Mouse (Mus musculus) spleen, embryonic (tissue): ENCODE data around the gene Tdgf1.

Experiments
- CTCF ChIA-PET: fragments of 350-600 bp; sonication (Branson Sonifier 250); formaldehyde crosslinking; loops from one replicate; lab custom pipeline; 2022; lab: Charles Lee

Gene Tdgf1

GRCm38 (mm10) chr9:110953550-110954461 lies 7.8 kb upstream of the Tdgf1 start:
- CTCF ChIA-PET, result no interaction called here

GRCm38 (mm10) chr9:110952931-110953549 lies 7.1 kb upstream of the Tdgf1 start:
- CTCF ChIA-PET, result no interaction called here

GRCm38 (mm10) chr9:110952398-110952797 lies 6.4 kb upstream of the Tdgf1 start:
- CTCF ChIA-PET, result no interaction called here

GRCm38 (mm10) chr9:110951866-110952265 lies 5.9 kb upstream of the Tdgf1 start:
- CTCF ChIA-PET, result no interaction called here

GRCm38 (mm10) chr9:110951397-110951796 lies 5.4 kb upstream of the Tdgf1 start, which contains the start of gene Lrrc2:
Lrrc2 (plus strand) TSS chr9:110951545.
- CTCF ChIA-PET, result no interaction called here

GRCm38 (mm10) chr9:110950109-110950508 lies 4.2 kb upstream of the Tdgf1 start:
- CTCF ChIA-PET, result no interaction called here

GRCm38 (mm10) chr9:110948813-110949310 lies 2.9 kb upstream of the Tdgf1 start:
- CTCF ChIA-PET, result no interaction called here

- CTCF ChIA-PET, result no interaction called here
Observed at GRCm38 (mm10) chr9:110947900-110948299, 1.9 kb upstream of the Tdgf1 start.

- CTCF ChIA-PET, result no interaction called here
Observed at GRCm38 (mm10) chr9:110947261-110947661, 1.3 kb upstream of the Tdgf1 start.

GRCm38 (mm10) chr9:110946548-110947044 lies 638 bp upstream of the Tdgf1 start:
- CTCF ChIA-PET, result no interaction called here

- CTCF ChIA-PET, result no interaction called here
Observed at GRCm38 (mm10) chr9:110945343-110945742, 615 bp downstream of the Tdgf1 start.

GRCm38 (mm10) chr9:110944265-110944664 lies 1.7 kb downstream of the Tdgf1 start:
- CTCF ChIA-PET, result no interaction called here

GRCm38 (mm10) chr9:110937506-110938490 lies 8.2 kb downstream of the Tdgf1 start:
- CTCF ChIA-PET, result interaction anchor here (0.7 kb wide), 1 partner anchor 212 kb away, joined by 3 read pairs; no protein-coding TSS in a partner anchor

GRCm38 (mm10) chr9:110935941-110936340 lies 10.0 kb downstream of the Tdgf1 start:
- CTCF ChIA-PET, result no interaction called here

GRCm38 (mm10) chr9:110933850-110934437 lies 12.0 kb downstream of the Tdgf1 start:
- CTCF ChIA-PET, result interaction anchor here (1.4 kb wide), 1 partner anchor 11 kb away, joined by 4 read pairs; no protein-coding TSS in a partner anchor

GRCm38 (mm10) chr9:110931573-110931972 lies 14.4 kb downstream of the Tdgf1 start:
- CTCF ChIA-PET, result no interaction called here

GRCm38 (mm10) chr9:110922759-110923158 lies 23.2 kb downstream of the Tdgf1 start:
- CTCF ChIA-PET, result interaction anchor here (0.6 kb wide), 1 partner anchor 12 kb away, joined by 4 read pairs; no protein-coding TSS in a partner anchor

- CTCF ChIA-PET, result interaction anchor here (0.5 kb wide), 1 partner anchor 12 kb away, joined by 8 read pairs; no protein-coding TSS in a partner anchor
Observed at GRCm38 (mm10) chr9:110920665-110921419, 25.1 kb downstream of the Tdgf1 start.

- CTCF ChIA-PET, result no interaction called here
Observed at GRCm38 (mm10) chr9:110916786-110917185, 29.2 kb downstream of the Tdgf1 start, which contains the start of gene Fam240a. Fam240a (minus strand) TSS chr9:110916861.

GRCm38 (mm10) chr9:110915466-110915865 lies 30.5 kb downstream of the Tdgf1 start:
- CTCF ChIA-PET, result no interaction called here
